Mouse (Mus musculus): ENCODE results near the gene Dapk3.

The Dapk3 gene

DNA sequence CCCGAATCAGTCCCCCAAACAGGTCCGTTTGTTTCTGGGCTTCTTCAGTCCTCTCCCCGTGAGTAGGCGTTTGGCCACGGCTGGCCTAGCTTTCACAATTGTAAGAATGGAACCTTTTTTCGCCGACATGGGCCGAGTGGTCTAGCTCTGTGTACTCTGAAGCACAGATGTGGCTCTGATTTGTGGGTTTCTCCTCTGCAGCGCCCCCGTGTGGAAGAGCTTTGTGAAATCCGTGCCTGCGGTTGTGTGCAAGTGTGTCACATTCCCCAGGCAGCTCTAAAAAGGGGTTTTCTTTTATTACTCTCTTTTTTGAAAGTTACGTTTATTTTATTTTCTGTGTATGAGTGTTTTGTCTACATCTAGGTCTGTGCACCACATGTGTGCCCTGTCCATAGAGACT lies 58.1 kb downstream of the Dapk3 start:
- DNase-seq (ENCODE audit: low read depth, low spot score), result no peak

DNA sequence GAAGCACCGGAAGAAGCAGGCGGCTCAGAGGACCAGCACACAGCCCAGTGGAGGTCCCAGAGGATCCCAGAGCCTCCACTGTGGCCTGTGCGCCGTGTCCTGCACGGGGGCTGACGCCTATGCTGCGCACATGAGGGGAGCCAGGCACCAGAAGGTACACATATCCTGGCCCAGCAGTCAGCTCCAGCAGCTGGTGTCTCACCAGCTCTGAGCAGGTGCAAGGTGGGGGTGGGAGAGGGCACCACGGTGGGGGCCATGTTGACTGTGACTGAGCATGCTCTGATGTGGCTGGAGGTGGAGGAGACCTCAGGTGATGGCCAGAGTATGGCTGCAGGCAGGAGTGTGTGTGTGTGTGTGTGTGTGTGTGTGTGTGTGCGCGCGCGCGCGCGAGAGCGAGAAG lies 59.2 kb downstream of the Dapk3 start:
- no peak for DNase-seq (ENCODE audit: low read depth, low spot score)

Measured in WW6 (cell line).